15 mouse cellular contexts compared by ENCODE assay signal in the genomic region with DNA sequence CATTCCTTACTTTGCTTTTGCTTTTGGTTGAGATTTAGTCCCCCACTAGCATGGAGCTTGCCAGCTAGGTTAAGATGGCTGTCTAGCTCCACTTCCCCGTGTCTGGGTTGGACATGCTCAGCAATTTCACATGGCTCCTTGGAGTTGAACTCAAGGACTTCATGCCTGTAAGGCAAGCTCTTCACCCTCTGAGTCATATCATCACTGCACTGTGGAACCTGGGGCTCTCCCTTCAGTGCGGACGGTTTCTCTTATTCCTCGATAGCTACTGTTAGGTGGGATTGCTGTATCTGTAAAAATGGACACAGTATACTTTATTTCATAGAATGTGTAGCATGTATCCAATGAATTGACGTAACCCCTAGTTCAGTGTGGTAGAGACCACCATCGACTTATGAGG.
DNase-seq lines count a peak whose midpoint lies in the region; TF ChIP-seq lines count a peak whose summit lies in the region.
"Had no signal": no experiment of that assay in that cellular context is flagged by ENCODE, and none has a peak within 500 bp of the region (broad histone marks: within the 10 kb centered on the region; RNA-seq: fewer than 3 reads in every experiment).

No protein-coding gene starts in this region.

- no peak for TF ChIP-seq POLR2A in CH12.LX (IDR thresholded peaks at IDR 0.05; ENCODE audit: low read depth, low read length)

- H3K4me1 ChIP-seq in CH12.LX (ENCODE audit: control insufficient read depth in 1 of 2, insufficient read depth in 2 of 2) = peaks cover 6 to 8% of the 10 kb centered on the region in 2 experiments; a peak in 3 of 4 replicates

- H3K4me2 ChIP-seq in CH12.LX (ENCODE audit: insufficient read depth, low read depth, poor library complexity, severe bottlenecking) = no peak overlapping the region

- H3K9ac ChIP-seq in CH12.LX (ENCODE audit: insufficient read depth, low read depth) = no peak overlapping the region

- no peaks in the 10 kb centered on the region for H3K27me3 ChIP-seq in CH12.LX (replicated peaks)

- H3K4me3 ChIP-seq in CH12.LX (replicated peaks in 1 of 3; ENCODE audit: low read depth in 2 of 3, low read length in 2 of 3, poor library complexity in 1 of 3) = no peak overlapping the region

- no peaks in the 10 kb centered on the region for H3K9me3 ChIP-seq in CH12.LX (replicated peaks; ENCODE audit: low read length)

- dilution Hi-C loops in CH12.LX (cut with MboI; ENCODE audit: extremely low pct_ligation_motif_present, extremely low pct_unique_long_range_greater_than_20kb, low sequenced_read_pairs) = no loop called here

- no peak overlapping the region for H3K27ac ChIP-seq in CH12.LX (ENCODE audit: insufficient read depth, low read depth)

- in situ Hi-C loops in CH12.LX (cut with MboI; ENCODE audit: low pct_ligation_motif_present, low pct_unique_long_range_greater_than_20kb, low sequenced_read_pairs) = no loop called here

- no peaks in the 10 kb centered on the region for H3K36me3 ChIP-seq in CH12.LX (replicated peaks in 1 of 2; ENCODE audit: control insufficient read depth in 1 of 2, insufficient read depth in 1 of 2, low read length in 1 of 2)
- H3K36me3 ChIP-seq: G1E had no signal

- peak; percentile 71 for TF ChIP-seq EP300 in CH12.LX (IDR thresholded peaks at IDR 0.05; ENCODE audit: low read length)

- DNase-seq in CH12.LX (ENCODE audit: extremely low read depth) = peak; percentile 47
- DNase-seq in left cerebral cortex, adult 8-10 months (ENCODE audit: low spot score in 2 of 2) = no peak
- DNase-seq: adrenal gland, adult 2 months; adrenal gland, adult 8-10 months; adrenal gland, postnatal 10 days; adrenal gland, postnatal 14 days; adrenal gland, postnatal 25 days; adrenal gland, postnatal 36 days; B cell, adult 2 months; cerebellum, adult 11 months; cerebellum, adult 11-12 months; cerebellum, adult 18-20 months; cerebellum, adult 2 months; cerebellum, adult 8-10 months had no signal

- no peak for TF ChIP-seq RAD21 in CH12.LX (IDR thresholded peaks at IDR 0.05; ENCODE audit: low read depth, low read length)

- no peak for TF ChIP-seq CTCF in CH12.LX (conservative IDR thresholded peaks at IDR 0.05 in 1 of 2, IDR thresholded peaks at IDR 0.05 in 1 of 2; ENCODE audit: low read depth in 2 of 2, low read length in 2 of 2)

- H3K79me2 ChIP-seq in CH12.LX (replicated peaks; ENCODE audit: control insufficient read depth, extremely low read depth, insufficient read depth, poor library complexity, severe bottlenecking) = no peaks in the 10 kb centered on the region

TF ChIP-seq in CH12.LX, 34 proteins besides CTCF, POLR2A, EP300 and RAD21:
- TF ChIP-seq HCFC1 (IDR thresholded peaks at IDR 0.05; ENCODE audit: low read depth, low read length) (no peak), JUN (IDR thresholded peaks at IDR 0.05; ENCODE audit: insufficient read depth, low read depth, low read length) (peak; percentile 57; the same call in 1 of the 2 replicates), IRF4 (IDR thresholded peaks at IDR 0.05; ENCODE audit: low read depth, low read length) (peak; percentile 90), JUND (conservative IDR thresholded peaks at IDR 0.05; ENCODE audit: low read depth, low read length) (peak; percentile 70; the same call in 1 of the 2 replicates)
TF ChIP-seq in CH12.LX: peak in this region for 3.
